Mouse (Mus musculus) erythroblast, embryonic 14.5 days (primary cell): Measurements from ENCODE around the gene Rcl1.

Source experiments
- GATA1 ChIP-seq: IDR thresholded peaks from 2 replicates; pipeline ENCODE4 v1.6.1; 2012; ENCODE audit warnings: low read length, inconsistent platforms, mixed read lengths
- TAL1 ChIP-seq: IDR thresholded peaks from 3 replicates; pipeline ENCODE4 v1.6.1; 2012; ENCODE audit warnings: low read length, inconsistent platforms, mixed read lengths

- TF ChIP-seq GATA1 = no peak
- TF ChIP-seq TAL1 = no peak
These were observed 26.2 kb downstream of the Rcl1 start for GRCm38 (mm10) chr19:29127331-29127730.
